Mouse (Mus musculus): ENCODE data around the gene Rab11fip3. TPM values are rescaled to one million over a fixed set of nuclear protein-coding genes. Genes with fewer than 3 reads are reported as not detected.
"Not testable (repeated sequence)": the region's sequence is repeated elsewhere in the genome, so short reads cannot be mapped to it uniquely, and the experiment has no call there.

The Rab11fip3 gene
- 37.1 and 42.8 TPM in 2 replicates for polyA plus RNA-seq (2016; fragmentation: Nextera tagmentation; extraction: Ambion mirVana)

GRCm38 (mm10) chr17:26068831-26069739, at the start of gene Rab11fip3:
Gene Rab11fip3, minus strand, starts transcription at chr17:26069555.
- H3K9me3 ChIP-seq (replicated peaks) = no peaks in the 10 kb centered on the region
- H3K36me3 ChIP-seq = peaks cover 9% of the 10 kb centered on the region
- peak within 1 kb of the TSS; percentile 94 for H3K27ac ChIP-seq
- H3K4me2 ChIP-seq (replicated peaks) = peak within 1 kb of the TSS; percentile 100
- H3K4me3 ChIP-seq = peak within 1 kb of the TSS; percentile 74
- WGBS = under 1% methylated on average over 91 of the region's 94 CpGs
- peaks cover 47% of the 10 kb centered on the region for H3K4me1 ChIP-seq
- H3K9ac ChIP-seq = peak within 1 kb of the TSS; percentile 85
- peaks cover 14% of the 10 kb centered on the region; the same call in 1 of the 2 replicates for H3K27me3 ChIP-seq
- peak; percentile 93 for ATAC-seq (ENCODE audit: low FRiP score)

GRCm38 (mm10) chr17:26116503-26117258, 47.3 kb upstream of the Rab11fip3 start:
- no peak for ATAC-seq (ENCODE audit: low FRiP score)

GRCm38 (mm10) chr17:26115956-26116487, 46.7 kb upstream of the Rab11fip3 start:
- H3K36me3 ChIP-seq = no peaks in the 10 kb centered on the region
- no peak for ATAC-seq (ENCODE audit: low FRiP score)
- H3K9me3 ChIP-seq (replicated peaks) = no peaks in the 10 kb centered on the region
- no peak overlapping the region for H3K9ac ChIP-seq
- peaks cover 77% of the 10 kb centered on the region for H3K27me3 ChIP-seq
- H3K4me2 ChIP-seq (replicated peaks) = no peak overlapping the region
- H3K4me3 ChIP-seq = no peak overlapping the region
- H3K27ac ChIP-seq = no peak overlapping the region
- peaks cover 22% of the 10 kb centered on the region for H3K4me1 ChIP-seq
- WGBS = 63% methylated on average over 3 of the region's 3 CpGs

More at GRCm38 (mm10) chr17:26116503-26117258, 47.3 kb upstream of the Rab11fip3 start:
- no peak overlapping the region for H3K27ac ChIP-seq
- no peak overlapping the region for H3K9ac ChIP-seq
- no peaks in the 10 kb centered on the region for H3K36me3 ChIP-seq
- peaks cover 70% of the 10 kb centered on the region for H3K27me3 ChIP-seq
- H3K4me3 ChIP-seq = no peak overlapping the region
- 89% methylated on average over 17 of the region's 17 CpGs for WGBS
- no peak overlapping the region for H3K4me2 ChIP-seq (replicated peaks)
- no peaks in the 10 kb centered on the region for H3K9me3 ChIP-seq (replicated peaks)
- peaks cover 19% of the 10 kb centered on the region for H3K4me1 ChIP-seq

GRCm38 (mm10) chr17:26115205-26115898, 46.0 kb upstream of the Rab11fip3 start:
- 88% methylated on average over 7 of the region's 7 CpGs for WGBS
- H3K27me3 ChIP-seq = peaks cover 84% of the 10 kb centered on the region
- no peak overlapping the region for H3K27ac ChIP-seq
- H3K36me3 ChIP-seq = no peaks in the 10 kb centered on the region
- H3K9me3 ChIP-seq (replicated peaks) = no peaks in the 10 kb centered on the region
- H3K4me1 ChIP-seq = peaks cover 27% of the 10 kb centered on the region
- no peak overlapping the region for H3K4me3 ChIP-seq
- ATAC-seq (ENCODE audit: low FRiP score) = no peak
- H3K4me2 ChIP-seq (replicated peaks) = no peak overlapping the region
- no peak overlapping the region for H3K9ac ChIP-seq

- peaks cover 86% of the 10 kb centered on the region for H3K27me3 ChIP-seq
- not testable (repeated sequence) for ATAC-seq (ENCODE audit: low FRiP score); H3K27ac ChIP-seq; H3K9me3 ChIP-seq (replicated peaks); H3K36me3 ChIP-seq; H3K9ac ChIP-seq; H3K4me2 ChIP-seq (replicated peaks); H3K4me3 ChIP-seq
- peaks cover 23% of the 10 kb centered on the region for H3K4me1 ChIP-seq
- 68% methylated on average over 7 of the region's 7 CpGs for WGBS
Observed at GRCm38 (mm10) chr17:26114461-26114860, 45.1 kb upstream of the Rab11fip3 start.

- Histone ChIP-seq H3K27me3 (peaks cover 84% of the 10 kb centered on the region), H3K27ac (no peak overlapping the region), H3K36me3 (no peaks in the 10 kb centered on the region), H3K9ac (peak overlapping the region; percentile 84; the same call in 1 of the 2 replicates), H3K4me1 (peaks cover 23% of the 10 kb centered on the region), H3K4me3 (peak overlapping the region; percentile 82), H3K9me3 (replicated peaks) (no peaks in the 10 kb centered on the region), H3K4me2 (replicated peaks) (peak overlapping the region; percentile 98)
- no peak for ATAC-seq (ENCODE audit: low FRiP score)
- WGBS = 9% methylated on average over 8 of the region's 8 CpGs
Observed at GRCm38 (mm10) chr17:26114061-26114460, 44.7 kb upstream of the Rab11fip3 start.

GRCm38 (mm10) chr17:26113181-26113948, 44.0 kb upstream of the Rab11fip3 start, which contains the start of gene Tmem8:
Gene Tmem8, plus strand, starts transcription at chr17:26113299.
- Histone ChIP-seq H3K4me3 (peak within 1 kb of the TSS; percentile 82), H3K4me2 (replicated peaks) (peak within 1 kb of the TSS; percentile 98), H3K27me3 (peaks cover 79% of the 10 kb centered on the region), H3K27ac (peak within 1 kb of the TSS; percentile 62), H3K9ac (peak within 1 kb of the TSS; percentile 84), H3K9me3 (replicated peaks) (no peaks in the 10 kb centered on the region), H3K4me1 (peaks cover 23% of the 10 kb centered on the region), H3K36me3 (no peaks in the 10 kb centered on the region)
- ATAC-seq (ENCODE audit: low FRiP score) = peak; percentile 79
- under 1% methylated on average over 75 of the region's 75 CpGs for WGBS

GRCm38 (mm10) chr17:26112751-26113150, 43.4 kb upstream of the Rab11fip3 start:
- peak overlapping the region; percentile 82 for H3K4me3 ChIP-seq
- no peaks in the 10 kb centered on the region for H3K9me3 ChIP-seq (replicated peaks)
- no peak overlapping the region for H3K27ac ChIP-seq
- peak overlapping the region; percentile 84 for H3K9ac ChIP-seq
- peaks cover 23% of the 10 kb centered on the region for H3K4me1 ChIP-seq
- WGBS = 18% methylated on average over 14 of the region's 14 CpGs
- no peaks in the 10 kb centered on the region for H3K36me3 ChIP-seq
- ATAC-seq (ENCODE audit: low FRiP score) = no peak
- H3K27me3 ChIP-seq = peaks cover 77% of the 10 kb centered on the region
- peak overlapping the region; percentile 98 for H3K4me2 ChIP-seq (replicated peaks)

GRCm38 (mm10) chr17:26111722-26112121, 42.4 kb upstream of the Rab11fip3 start:
- peaks cover 23% of the 10 kb centered on the region for H3K4me1 ChIP-seq
- H3K36me3 ChIP-seq = no peaks in the 10 kb centered on the region
- 20% methylated on average over 4 of the region's 4 CpGs for WGBS
- no peak overlapping the region for H3K27ac ChIP-seq
- no peaks in the 10 kb centered on the region for H3K9me3 ChIP-seq (replicated peaks)
- H3K9ac ChIP-seq = no peak overlapping the region
- H3K27me3 ChIP-seq = peaks cover 66% of the 10 kb centered on the region
- no peak for ATAC-seq (ENCODE audit: low FRiP score)
- no peak overlapping the region for H3K4me3 ChIP-seq
- no peak overlapping the region for H3K4me2 ChIP-seq (replicated peaks)

- no peak for ATAC-seq (ENCODE audit: low FRiP score)
- Histone ChIP-seq H3K9ac (no peak overlapping the region; the same call in 1 of the 2 replicates), H3K4me3 (no peak overlapping the region), H3K27me3 (peaks cover 59% of the 10 kb centered on the region), H3K9me3 (replicated peaks) (no peaks in the 10 kb centered on the region), H3K4me1 (peaks cover 23% of the 10 kb centered on the region), H3K4me2 (replicated peaks) (no peak overlapping the region), H3K36me3 (no peaks in the 10 kb centered on the region), H3K27ac (no peak overlapping the region)
- WGBS = 0% methylated on average over 4 of the region's 4 CpGs
Observed at GRCm38 (mm10) chr17:26111024-26111423, 41.7 kb upstream of the Rab11fip3 start.

GRCm38 (mm10) chr17:26110156-26110555, 40.8 kb upstream of the Rab11fip3 start:
- 22% methylated on average over 4 of the region's 4 CpGs for WGBS
- Histone ChIP-seq H3K36me3 (no peaks in the 10 kb centered on the region), H3K4me2 (replicated peaks) (no peak overlapping the region), H3K9ac (no peak overlapping the region), H3K9me3 (replicated peaks) (no peaks in the 10 kb centered on the region), H3K27me3 (peaks cover 51% of the 10 kb centered on the region), H3K4me1 (peaks cover 23% of the 10 kb centered on the region), H3K4me3 (no peak overlapping the region), H3K27ac (no peak overlapping the region)
- no peak for ATAC-seq (ENCODE audit: low FRiP score)
